Mouse (Mus musculus) bone marrow, adult 2 months (tissue): ENCODE results near the gene Plekho1. TPM values are rescaled to one million over a fixed set of nuclear protein-coding genes. Genes with fewer than 3 reads are reported as not detected.
"Not testable (repeated sequence)": the region's sequence is repeated elsewhere in the genome, so short reads cannot be mapped to it uniquely, and the experiment has no call there.

Experiments
- H3K27ac ChIP-seq: fragments of 200-500 bp; 2 replicates; pipeline ENCODE4 v1.5.1; 2012; ENCODE audit warnings: low read depth, mild to moderate bottlenecking, control low read depth, inconsistent platforms, low read length; ENCODE audit not compliant: control insufficient read depth, poor library complexity, insufficient read depth
- H3K4me1 ChIP-seq: fragments of 200-500 bp; 2 replicates; pipeline ENCODE4 v1.6.1; 2011; ENCODE audit warnings: low read length; ENCODE audit not compliant: control insufficient read depth, insufficient read depth
- H3K4me3 ChIP-seq: fragments of 200-500 bp; replicated peaks from 2 replicates; pipeline ENCODE3; 2011; ENCODE audit warnings: mild to moderate bottlenecking, low read depth, low read length, control low read depth; ENCODE audit not compliant: control insufficient read depth
- CTCF ChIP-seq: fragments of 200-500 bp; IDR thresholded peaks from 2 replicates; pipeline ENCODE4 v1.5.1; 2011; ENCODE audit warnings: low read length, control low read depth; ENCODE audit not compliant: control insufficient read depth, insufficient read depth
- POLR2A ChIP-seq: fragments of 200-500 bp; IDR thresholded peaks from 2 replicates; pipeline ENCODE4 v1.6.1; 2011; ENCODE audit warnings: low read depth, mild to moderate bottlenecking, control low read depth, low read length, borderline replicate concordance; ENCODE audit not compliant: control insufficient read depth
- WGBS: fragments of 180-500 bp; shearing (Covaris S2); methylation state at CpG from one replicate; pipeline ENCODE4 v1.1.7; 2018; 5-methylcytosine and 5-hydroxymethylcytosine counted together
- polyA plus RNA-seq: library from polyadenylated mRNA; stranded (reverse); fragments of >200 nt; gene quantifications from 2 replicates; pipeline ENCODE4 v1.2.4, GENCODE M21; 2011; ENCODE audit warnings: low replicate concordance; ENCODE audit not compliant: missing spikeins, insufficient read depth, insufficient read length

The Plekho1 gene
- polyA plus RNA-seq, 1 experiment = 59.2 TPM

DNA sequence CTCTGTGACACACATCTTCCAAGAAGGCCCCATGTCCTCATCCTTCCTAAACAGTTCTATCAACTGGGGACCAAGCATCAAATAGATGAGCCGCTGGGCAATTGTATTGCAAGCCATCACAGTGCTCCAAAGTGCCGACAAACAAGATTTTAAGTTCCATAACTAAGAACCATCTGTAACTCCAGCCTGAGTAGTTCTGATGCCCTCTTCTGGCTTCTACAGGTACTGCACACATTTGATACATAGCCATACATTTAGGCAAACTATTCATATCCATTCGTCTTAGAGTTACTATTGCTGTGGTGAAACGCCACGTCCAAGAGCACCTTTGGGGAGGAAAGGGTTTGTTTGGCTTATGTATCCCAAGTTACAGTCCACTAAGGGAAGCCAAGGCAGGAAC is 36.7 kb downstream of the Plekho1 start:
- H3K4me1 ChIP-seq = no peaks in the 10 kb centered on the region; the same call in 1 of the 2 replicates
- TF ChIP-seq POLR2A (no peak), CTCF (no peak)
- WGBS = 63% methylated on average over 5 of the region's 5 CpGs
- H3K27ac ChIP-seq = no peak overlapping the region
- H3K4me3 ChIP-seq = no peak overlapping the region

DNA sequence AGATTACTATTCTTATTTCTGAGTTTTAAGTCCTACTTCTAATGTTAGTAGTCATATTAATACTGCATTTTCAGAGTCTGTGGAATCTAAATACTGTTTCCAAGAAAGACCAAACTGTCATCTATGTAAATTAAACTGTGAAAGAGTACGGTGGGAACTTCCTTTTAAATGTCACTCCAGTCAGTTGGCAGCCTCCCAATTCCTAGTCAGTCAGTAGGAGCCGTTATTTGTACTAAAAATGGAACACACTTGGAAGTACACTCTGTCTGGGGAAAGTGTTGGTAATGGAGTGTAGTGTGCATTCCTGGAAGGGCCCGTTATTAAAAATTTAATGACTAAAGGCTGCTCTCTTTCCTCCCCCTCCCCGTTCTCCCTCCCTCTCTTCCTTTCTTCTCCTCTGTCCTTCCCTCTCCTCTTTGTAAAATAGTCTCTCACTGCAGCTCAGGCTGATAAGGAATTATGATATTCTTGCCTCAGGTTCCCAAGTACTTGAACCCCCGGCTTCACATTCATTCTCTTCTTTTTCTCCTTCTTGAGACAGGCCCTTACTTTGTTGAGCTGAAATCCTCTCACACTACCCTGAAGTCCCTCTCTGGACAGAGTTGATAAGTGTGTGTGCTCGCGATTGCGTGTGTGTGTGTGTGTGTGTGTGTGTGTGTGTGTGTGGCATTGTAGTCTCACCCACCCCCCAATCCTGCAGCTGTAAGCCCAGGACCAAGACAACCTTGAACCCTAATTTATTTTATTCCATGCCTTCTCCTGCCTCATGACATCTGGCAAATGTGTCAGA is 38.2 kb downstream of the Plekho1 start:
- Histone ChIP-seq H3K4me1 (no peaks in the 10 kb centered on the region; the same call in 1 of the 2 replicates), H3K4me3 (no peak overlapping the region), H3K27ac (no peak overlapping the region)
- TF ChIP-seq CTCF (no peak), POLR2A (no peak)
- 22% methylated on average over 8 of the region's 8 CpGs for WGBS

DNA sequence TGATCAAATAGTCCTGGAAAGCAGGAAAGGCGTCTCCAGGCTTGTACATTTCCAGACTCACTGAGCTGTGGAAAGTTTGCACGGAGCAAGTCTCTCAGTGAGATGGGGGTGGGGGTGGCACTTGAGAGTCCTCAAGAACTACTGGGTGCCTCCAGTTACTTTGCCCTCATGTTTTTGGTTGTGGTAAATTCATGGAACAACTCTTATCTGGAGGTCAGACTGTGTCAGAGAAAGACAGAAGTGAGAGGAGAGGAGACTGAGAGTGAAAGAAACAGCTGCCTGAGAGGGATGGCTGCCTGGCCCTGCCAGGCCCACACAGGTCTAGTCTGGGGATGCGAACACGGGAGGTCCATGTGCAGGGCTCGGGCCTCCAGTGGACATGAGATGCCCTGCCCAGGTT is 40.5 kb downstream of the Plekho1 start:
- TF ChIP-seq POLR2A (no peak), CTCF (no peak)
- 91% methylated on average over 5 of the region's 5 CpGs for WGBS
- Histone ChIP-seq H3K4me1 (no peaks in the 10 kb centered on the region; the same call in 1 of the 2 replicates), H3K27ac (no peak overlapping the region), H3K4me3 (no peak overlapping the region)

GRCm38 (mm10) chr3:95954648-95955173 is 41.1 kb downstream of the Plekho1 start:
- WGBS = 86% methylated on average over 12 of the region's 12 CpGs
- not testable (repeated sequence) for H3K27ac ChIP-seq, H3K4me1 ChIP-seq, H3K4me3 ChIP-seq

- no peaks in the 10 kb centered on the region; the same call in 1 of the 2 replicates for H3K4me1 ChIP-seq
- TF ChIP-seq CTCF (no peak), POLR2A (no peak)
- no peak overlapping the region for H3K4me3 ChIP-seq
- WGBS = 43% methylated on average over 3 of the region's 3 CpGs
- no peak overlapping the region for H3K27ac ChIP-seq
These were observed 42.3 kb downstream of the Plekho1 start for GRCm38 (mm10) chr3:95953522-95953921.

GRCm38 (mm10) chr3:95953023-95953422 is 42.8 kb downstream of the Plekho1 start:
- H3K27ac ChIP-seq = no peak overlapping the region
- TF ChIP-seq POLR2A (no peak), CTCF (no peak)
- H3K4me1 ChIP-seq = no peaks in the 10 kb centered on the region; the same call in 1 of the 2 replicates
- H3K4me3 ChIP-seq = no peak overlapping the region

DNA sequence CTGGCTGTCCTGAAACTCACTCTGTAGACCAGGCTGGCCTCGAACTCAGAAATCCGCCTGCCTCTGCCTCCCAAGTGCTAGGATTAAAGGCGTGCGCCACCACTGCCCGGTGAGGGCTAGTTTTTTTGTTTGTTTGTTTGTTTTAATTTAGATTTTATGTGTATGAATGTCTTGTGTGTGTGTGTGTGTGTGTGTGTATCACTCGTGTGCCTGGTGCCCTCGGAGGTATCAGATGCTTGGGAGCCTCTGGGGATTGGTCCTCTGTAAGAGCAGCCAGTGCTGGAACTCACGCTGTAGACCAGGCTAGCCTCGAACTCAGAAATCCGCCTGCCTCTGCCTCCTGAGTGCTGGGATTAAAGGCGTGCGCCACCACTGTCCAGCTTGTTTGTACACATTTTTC is 44.2 kb downstream of the Plekho1 start:
- not testable (repeated sequence) for H3K4me1 ChIP-seq
- peak overlapping the region; percentile 97 for H3K27ac ChIP-seq
- H3K4me3 ChIP-seq = peak overlapping the region; percentile 93
- 54% methylated on average over 12 of the region's 12 CpGs for WGBS

DNA sequence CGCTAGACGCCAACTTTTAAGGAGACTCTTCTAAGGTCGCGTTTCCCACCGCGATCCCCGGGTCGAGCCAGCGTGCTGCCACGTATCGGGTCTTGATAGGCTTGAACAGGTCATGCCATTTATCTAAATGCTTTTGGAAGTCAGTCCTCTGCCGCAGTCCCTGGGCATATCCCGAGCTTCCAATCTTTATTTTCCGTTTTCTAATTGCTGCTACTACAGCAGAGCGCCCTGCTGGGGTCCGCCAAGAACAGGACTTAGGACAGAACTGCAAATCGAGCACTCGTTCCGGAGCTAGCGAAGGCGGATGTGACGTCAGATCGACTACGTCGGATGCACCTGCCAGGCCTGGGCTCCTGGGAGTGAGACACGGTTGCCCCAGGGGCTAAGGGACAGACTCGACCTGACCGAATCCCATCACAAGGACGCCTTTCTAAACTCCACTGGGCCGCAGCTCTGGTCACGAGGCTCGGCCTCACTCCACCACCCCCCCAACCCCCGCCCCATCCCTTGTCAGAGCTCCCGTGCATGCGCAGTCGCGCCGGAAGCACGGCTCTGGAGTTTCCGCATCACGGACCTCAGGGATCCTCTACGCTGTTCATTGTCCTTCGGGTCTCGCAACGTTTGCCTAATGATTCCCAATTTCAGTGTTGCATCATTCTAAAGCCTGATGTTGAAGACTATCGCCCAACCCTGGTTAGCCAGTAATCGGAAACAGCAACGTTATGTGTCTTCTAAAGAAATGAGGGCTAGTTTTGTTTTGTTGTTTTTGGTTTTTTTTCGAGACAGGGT is 44.8 kb downstream of the Plekho1 start:
- no peaks in the 10 kb centered on the region; the same call in 1 of the 2 replicates for H3K4me1 ChIP-seq
- peak overlapping the region; percentile 93 for H3K4me3 ChIP-seq
- TF ChIP-seq POLR2A (peak; percentile 78), CTCF (no peak)
- under 1% methylated on average over 49 of the region's 49 CpGs for WGBS
- peak overlapping the region; percentile 97 for H3K27ac ChIP-seq

GRCm38 (mm10) chr3:95948325-95948724 is 47.5 kb downstream of the Plekho1 start:
- no peak for TF ChIP-seq CTCF
- TF ChIP-seq POLR2A = no peak
- WGBS = 88% methylated on average over 5 of the region's 5 CpGs
- Histone ChIP-seq H3K4me3 (no peak overlapping the region), H3K27ac (no peak overlapping the region), H3K4me1 (no peaks in the 10 kb centered on the region)
